Mouse (Mus musculus): ENCODE measurements around the gene Hspb9. TPM values are rescaled to one million over a fixed set of nuclear protein-coding genes. Genes with fewer than 3 reads are reported as not detected.

The Hspb9 gene
- polyA plus RNA-seq, 1 experiment from 2014 or later: 0.31 TPM

- WGBS: 87% methylated on average over 4 of the region's 4 CpGs
- peak overlapping the region; percentile 97; the same call in 1 of the 2 replicates for H3K4me3 ChIP-seq
- no peaks in the 10 kb centered on the region for H3K9me3 ChIP-seq (replicated peaks)
- H3K27ac ChIP-seq: no peak overlapping the region
- no peak for DNase-seq (ENCODE audit: low spot score)
- H3K36me3 ChIP-seq: peaks cover 67% of the 10 kb centered on the region
- H3K4me1 ChIP-seq: peaks cover 51% of the 10 kb centered on the region
- H3K27me3 ChIP-seq (ENCODE audit: low read depth, poor library complexity, severe bottlenecking): no peaks in the 10 kb centered on the region
Observed at GRCm38 (mm10) chr11:100710977-100711376, 2.7 kb upstream of the Hspb9 start.

- H3K4me1 ChIP-seq: peaks cover 51% of the 10 kb centered on the region
- H3K27ac ChIP-seq: peak within 1 kb of the TSS; percentile 99
- peak within 1 kb of the TSS; percentile 97 for H3K4me3 ChIP-seq
- WGBS: 2% methylated on average over 48 of the region's 48 CpGs
- H3K27me3 ChIP-seq (ENCODE audit: low read depth, poor library complexity, severe bottlenecking): no peaks in the 10 kb centered on the region
- DNase-seq (ENCODE audit: low spot score): peak; percentile 87
- no peaks in the 10 kb centered on the region for H3K9me3 ChIP-seq (replicated peaks)
- H3K36me3 ChIP-seq: peaks cover 67% of the 10 kb centered on the region
Observed at GRCm38 (mm10) chr11:100711783-100712615, 1.7 kb upstream of the Hspb9 start, which contains the start of gene Kat2a. Gene Kat2a, minus strand, starts transcription at chr11:100712465.

- Histone ChIP-seq H3K4me3 (peak overlapping the region; percentile 43), H3K9me3 (replicated peaks) (no peaks in the 10 kb centered on the region), H3K27me3 (ENCODE audit: low read depth, poor library complexity, severe bottlenecking) (no peaks in the 10 kb centered on the region), H3K4me1 (peaks cover 51% of the 10 kb centered on the region), H3K36me3 (peaks cover 67% of the 10 kb centered on the region), H3K27ac (peak overlapping the region; percentile 99)
- 69% methylated on average over 4 of the region's 4 CpGs for WGBS
- no peak for DNase-seq (ENCODE audit: low spot score)
Observed at GRCm38 (mm10) chr11:100713174-100713573, 476 bp upstream of the Hspb9 start.

GRCm38 (mm10) chr11:100714534-100714915 is 875 bp downstream of the Hspb9 start:
- 37% methylated on average over 6 of the region's 6 CpGs for WGBS

GRCm38 (mm10) chr11:100714948-100715347 is 1.3 kb downstream of the Hspb9 start:
- Histone ChIP-seq H3K4me1 (peaks cover 53% of the 10 kb centered on the region), H3K27me3 (ENCODE audit: low read depth, poor library complexity, severe bottlenecking) (no peaks in the 10 kb centered on the region), H3K36me3 (peaks cover 67% of the 10 kb centered on the region), H3K9me3 (replicated peaks) (no peaks in the 10 kb centered on the region), H3K4me3 (no peak overlapping the region), H3K27ac (no peak overlapping the region)
- DNase-seq (ENCODE audit: low spot score): no peak
- 91% methylated on average over 6 of the region's 6 CpGs for WGBS

More at GRCm38 (mm10) chr11:100714534-100714915, 875 bp downstream of the Hspb9 start:
- peak overlapping the region; percentile 99 for H3K27ac ChIP-seq
- peaks cover 67% of the 10 kb centered on the region for H3K36me3 ChIP-seq
- no peaks in the 10 kb centered on the region for H3K9me3 ChIP-seq (replicated peaks)
- peak overlapping the region; percentile 43 for H3K4me3 ChIP-seq
- DNase-seq (ENCODE audit: low spot score): peak; percentile 79
- no peaks in the 10 kb centered on the region for H3K27me3 ChIP-seq (ENCODE audit: low read depth, poor library complexity, severe bottlenecking)
- H3K4me1 ChIP-seq: peaks cover 51% of the 10 kb centered on the region

GRCm38 (mm10) chr11:100716649-100717048 is 3.0 kb downstream of the Hspb9 start:
- Histone ChIP-seq H3K4me3 (no peak overlapping the region), H3K27ac (no peak overlapping the region), H3K4me1 (peaks cover 45% of the 10 kb centered on the region), H3K27me3 (ENCODE audit: low read depth, poor library complexity, severe bottlenecking) (no peaks in the 10 kb centered on the region), H3K36me3 (peaks cover 58% of the 10 kb centered on the region), H3K9me3 (replicated peaks) (no peaks in the 10 kb centered on the region)
- 92% methylated on average over 3 of the region's 3 CpGs for WGBS
- DNase-seq (ENCODE audit: low spot score): no peak

- WGBS: 92% methylated on average over 7 of the region's 7 CpGs
- DNase-seq (ENCODE audit: low spot score): no peak
- H3K27me3 ChIP-seq (ENCODE audit: low read depth, poor library complexity, severe bottlenecking): no peaks in the 10 kb centered on the region
- H3K4me3 ChIP-seq: no peak overlapping the region
- H3K9me3 ChIP-seq (replicated peaks): no peaks in the 10 kb centered on the region
- H3K27ac ChIP-seq: no peak overlapping the region
- H3K36me3 ChIP-seq: peaks cover 58% of the 10 kb centered on the region
- peaks cover 38% of the 10 kb centered on the region for H3K4me1 ChIP-seq
Observed at GRCm38 (mm10) chr11:100718462-100718861, 4.8 kb downstream of the Hspb9 start.

GRCm38 (mm10) chr11:100718866-100719265 is 5.2 kb downstream of the Hspb9 start:
- Histone ChIP-seq H3K36me3 (peaks cover 58% of the 10 kb centered on the region), H3K9me3 (replicated peaks) (no peaks in the 10 kb centered on the region), H3K4me1 (peaks cover 34% of the 10 kb centered on the region), H3K4me3 (no peak overlapping the region), H3K27ac (no peak overlapping the region), H3K27me3 (ENCODE audit: low read depth, poor library complexity, severe bottlenecking) (no peaks in the 10 kb centered on the region)
- no peak for DNase-seq (ENCODE audit: low spot score)
- WGBS: 93% methylated on average over 4 of the region's 4 CpGs

- DNase-seq (ENCODE audit: low spot score): no peak
- Histone ChIP-seq H3K27me3 (ENCODE audit: low read depth, poor library complexity, severe bottlenecking) (no peaks in the 10 kb centered on the region), H3K36me3 (peaks cover 58% of the 10 kb centered on the region), H3K9me3 (replicated peaks) (no peaks in the 10 kb centered on the region), H3K27ac (no peak overlapping the region), H3K4me1 (peaks cover 32% of the 10 kb centered on the region), H3K4me3 (no peak overlapping the region)
- WGBS: 89% methylated on average over 3 of the region's 3 CpGs
Observed at GRCm38 (mm10) chr11:100719312-100719711, 5.7 kb downstream of the Hspb9 start.

- DNase-seq (ENCODE audit: low spot score): no peak
- WGBS: 90% methylated on average over 11 of the region's 11 CpGs
- H3K36me3 ChIP-seq: peaks cover 53% of the 10 kb centered on the region
- H3K4me1 ChIP-seq: peaks cover 32% of the 10 kb centered on the region
- no peaks in the 10 kb centered on the region for H3K9me3 ChIP-seq (replicated peaks)
- H3K27ac ChIP-seq: no peak overlapping the region
- H3K4me3 ChIP-seq: no peak overlapping the region
- H3K27me3 ChIP-seq (ENCODE audit: low read depth, poor library complexity, severe bottlenecking): no peaks in the 10 kb centered on the region
Observed at GRCm38 (mm10) chr11:100719893-100720292, 6.2 kb downstream of the Hspb9 start.

- H3K4me3 ChIP-seq: no peak overlapping the region
- H3K4me1 ChIP-seq: peaks cover 35% of the 10 kb centered on the region
- H3K27me3 ChIP-seq (ENCODE audit: low read depth, poor library complexity, severe bottlenecking): no peaks in the 10 kb centered on the region
- no peak for DNase-seq (ENCODE audit: low spot score)
- 82% methylated on average over 5 of the region's 5 CpGs for WGBS
- H3K9me3 ChIP-seq (replicated peaks): no peaks in the 10 kb centered on the region
- 0 out of 2 replicates have a peak overlapping the region, but pooled peaks have one; percentile 14 for H3K27ac ChIP-seq
- peaks cover 50% of the 10 kb centered on the region for H3K36me3 ChIP-seq
Observed at GRCm38 (mm10) chr11:100720345-100720744, 6.7 kb downstream of the Hspb9 start.

GRCm38 (mm10) chr11:100721254-100721653 is 7.6 kb downstream of the Hspb9 start:
- H3K27me3 ChIP-seq (ENCODE audit: low read depth, poor library complexity, severe bottlenecking): no peaks in the 10 kb centered on the region
- peaks cover 34% of the 10 kb centered on the region for H3K4me1 ChIP-seq
- H3K9me3 ChIP-seq (replicated peaks): no peaks in the 10 kb centered on the region
- no peak for DNase-seq (ENCODE audit: low spot score)
- H3K4me3 ChIP-seq: no peak overlapping the region
- peaks cover 42% of the 10 kb centered on the region for H3K36me3 ChIP-seq
- no peak overlapping the region for H3K27ac ChIP-seq
- 82% methylated on average over 4 of the region's 4 CpGs for WGBS

GRCm38 (mm10) chr11:100721776-100722492 is 8.3 kb downstream of the Hspb9 start:
- peaks cover 34% of the 10 kb centered on the region for H3K4me1 ChIP-seq
- H3K4me3 ChIP-seq: no peak overlapping the region
- 0 out of 2 replicates have a peak overlapping the region, but pooled peaks have one; percentile 19 for H3K27ac ChIP-seq
- no peaks in the 10 kb centered on the region for H3K27me3 ChIP-seq (ENCODE audit: low read depth, poor library complexity, severe bottlenecking)
- 81% methylated on average over 8 of the region's 8 CpGs for WGBS
- H3K36me3 ChIP-seq: peaks cover 36% of the 10 kb centered on the region
- no peaks in the 10 kb centered on the region for H3K9me3 ChIP-seq (replicated peaks)
- no peak for DNase-seq (ENCODE audit: low spot score)
